Mouse (Mus musculus) bone marrow macrophage, adult 2 months (primary cell): Measurements from ENCODE around the gene Gpx7.

Experiments used
- CTCF ChIP-seq: IDR thresholded peaks from 2 replicates; pipeline ENCODE4 v1.5.1; 2012; ENCODE audit warnings: low read depth, mild to moderate bottlenecking, low read length, moderate library complexity
- POLR2A ChIP-seq: IDR thresholded peaks from 2 replicates; pipeline ENCODE4 v1.6.1; 2012; ENCODE audit warnings: mild to moderate bottlenecking, low read depth, low read length, borderline replicate concordance

DNA sequence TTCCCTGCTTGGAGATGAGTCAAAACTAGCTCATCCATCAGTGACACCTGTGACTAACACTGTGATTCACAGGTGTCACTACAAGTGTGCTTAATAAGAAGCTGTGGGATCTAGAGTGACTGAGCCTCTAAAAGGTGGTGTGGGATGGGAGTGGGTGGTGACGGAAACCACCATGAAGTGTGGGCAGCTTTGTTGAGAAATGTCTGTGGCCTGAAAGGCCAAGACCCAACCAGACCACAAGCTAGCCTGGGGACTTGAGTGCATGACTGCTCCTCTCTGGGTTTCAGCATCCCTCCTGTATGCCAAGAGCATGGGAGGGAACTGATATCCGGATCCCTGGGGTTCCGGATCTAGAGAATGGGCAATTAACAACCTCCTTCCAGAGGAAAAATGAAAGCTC is 35.3 kb downstream of the Gpx7 start:
- TF ChIP-seq POLR2A (no peak), CTCF (no peak)
